Mouse (Mus musculus): ENCODE measurements around the gene Galnt5. TPM values are rescaled to one million over a fixed set of nuclear protein-coding genes. Genes with fewer than 3 reads are reported as not detected.

The Galnt5 gene
- total and polyA plus RNA-seq, 2 experiments from 2014 or later, result not detected

- ATAC-seq (ENCODE audit: low FRiP score) (no peak), DNase-seq (ENCODE audit: low spot score) (no peak)
- Histone ChIP-seq H3K4me1 (ENCODE audit: insufficient read depth, low read length) (no peaks in the 10 kb centered on the region), H3K27ac (ENCODE audit: low read depth, low read length) (no peak overlapping the region), H3K27me3 (ENCODE audit: insufficient read depth, low read length) (no peaks in the 10 kb centered on the region; the same call in 1 of the 2 replicates), H3K4me2 (ENCODE audit: low read depth, low read length, poor library complexity, severe bottlenecking) (no peak overlapping the region), H3K36me3 (ENCODE audit: insufficient read depth, low read length) (no peaks in the 10 kb centered on the region), H3K4me3 (ENCODE audit: low read depth, low read length) (no peak overlapping the region), H3K9ac (replicated peaks; ENCODE audit: low read length, poor library complexity, severe bottlenecking) (no peak overlapping the region), H3K9me3 (ENCODE audit: low read length) (no peaks in the 10 kb centered on the region)
- TF ChIP-seq CTCF (IDR thresholded peaks at IDR 0.05), result no peak
- WGBS, result 84% methylated on average over 2 of the region's 2 CpGs
Measured at GRCm38 (mm10) chr2:58036926-58037325, 39.2 kb downstream of the Galnt5 start.

DNA sequence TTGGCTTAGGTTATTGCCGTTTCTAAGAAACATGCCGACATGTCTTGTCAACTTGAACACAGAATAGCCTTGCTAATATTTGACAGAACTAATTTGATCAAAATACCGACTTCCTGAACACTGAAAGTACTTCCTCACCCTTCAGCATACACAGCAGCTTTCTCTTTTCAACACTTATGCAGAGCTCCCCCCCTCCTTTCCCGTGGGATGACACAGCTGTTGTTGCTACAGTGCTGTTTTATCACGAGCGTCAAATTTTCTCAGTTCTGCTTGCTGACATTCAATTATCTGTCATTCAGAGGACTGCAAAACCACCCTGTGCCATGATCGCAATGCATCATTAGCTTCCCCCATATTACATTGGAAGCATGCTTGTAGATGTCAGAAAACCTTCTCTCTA, 44.2 kb downstream of the Galnt5 start:
- WGBS, result 76% methylated on average over 7 of the region's 7 CpGs

DNA sequence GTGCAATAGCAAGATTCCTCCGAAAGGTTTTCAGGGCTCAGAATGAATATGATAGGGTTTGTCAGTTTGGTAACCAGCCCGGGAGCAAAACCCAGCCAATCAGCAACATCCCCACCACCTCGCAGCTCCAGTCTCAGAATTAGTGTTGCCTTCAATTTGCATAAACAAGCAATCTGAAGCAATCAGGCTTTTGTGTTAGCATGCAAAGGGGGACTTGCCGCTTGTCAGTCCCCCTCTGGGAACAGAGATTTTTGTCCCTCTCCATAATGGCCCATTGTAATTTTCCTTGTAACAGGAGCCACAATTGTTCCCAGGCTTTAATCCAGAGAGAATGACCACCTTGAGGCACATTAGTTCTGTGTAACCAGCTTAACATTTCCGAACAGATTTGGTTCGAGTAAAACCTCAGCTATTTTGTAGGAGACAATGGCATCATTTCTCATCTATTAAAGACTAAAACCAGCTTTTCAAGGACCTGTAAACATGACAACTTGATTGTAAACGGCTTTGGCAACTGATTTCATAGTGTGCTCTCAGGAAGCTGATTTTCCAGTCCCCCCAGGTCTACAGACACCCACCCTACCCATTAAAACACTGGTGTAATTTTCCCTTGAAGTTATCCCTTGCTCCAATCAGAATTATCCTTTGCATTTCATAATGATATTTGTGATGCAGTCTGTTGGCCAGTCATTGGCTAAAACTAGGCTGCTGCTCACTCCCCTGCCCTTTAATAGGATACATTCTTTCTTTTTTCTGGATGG, 55.3 kb downstream of the Galnt5 start, which contains the start of gene Ermn:
Gene Ermn, minus strand, starts transcription at position 44 of the 761 bp plus-strand sequence.
- H3K27me3 ChIP-seq (ENCODE audit: insufficient read depth, low read length), result peaks cover 32% of the 10 kb centered on the region

More for the DNA sequence above, 44.2 kb downstream of the Galnt5 start:
- DNase-seq (ENCODE audit: low spot score) (peak; percentile 19), ATAC-seq (ENCODE audit: low FRiP score) (no peak)
- no peak overlapping the region for H3K9ac ChIP-seq (replicated peaks; ENCODE audit: low read length, poor library complexity, severe bottlenecking)
- no peaks in the 10 kb centered on the region for H3K36me3 ChIP-seq (ENCODE audit: insufficient read depth, low read length)
- no peak overlapping the region for H3K4me2 ChIP-seq (ENCODE audit: low read depth, low read length, poor library complexity, severe bottlenecking)
- no peak for TF ChIP-seq CTCF (IDR thresholded peaks at IDR 0.05)
- no peak overlapping the region for H3K4me3 ChIP-seq (ENCODE audit: low read depth, low read length)
- no peaks in the 10 kb centered on the region for H3K4me1 ChIP-seq (ENCODE audit: insufficient read depth, low read length)
- H3K9me3 ChIP-seq (ENCODE audit: low read length), result no peaks in the 10 kb centered on the region
- no peak overlapping the region for H3K27ac ChIP-seq (ENCODE audit: low read depth, low read length)
- no peaks in the 10 kb centered on the region; the same call in 1 of the 2 replicates for H3K27me3 ChIP-seq (ENCODE audit: insufficient read depth, low read length)

GRCm38 (mm10) chr2:58055383-58055782, 57.7 kb downstream of the Galnt5 start:
- H3K27ac ChIP-seq (ENCODE audit: low read depth, low read length), result no peak overlapping the region
- no peaks in the 10 kb centered on the region for H3K36me3 ChIP-seq (ENCODE audit: insufficient read depth, low read length)
- H3K9me3 ChIP-seq (ENCODE audit: low read length), result no peaks in the 10 kb centered on the region
- DNase-seq (ENCODE audit: low spot score) (peak; percentile 54), ATAC-seq (ENCODE audit: low FRiP score) (no peak)
- no peak overlapping the region for H3K9ac ChIP-seq (replicated peaks; ENCODE audit: low read length, poor library complexity, severe bottlenecking)
- H3K27me3 ChIP-seq (ENCODE audit: insufficient read depth, low read length), result peaks cover 19% of the 10 kb centered on the region
- H3K4me3 ChIP-seq (ENCODE audit: low read depth, low read length), result no peak overlapping the region
- H3K4me2 ChIP-seq (ENCODE audit: low read depth, low read length, poor library complexity, severe bottlenecking), result no peak overlapping the region
- no peaks in the 10 kb centered on the region for H3K4me1 ChIP-seq (ENCODE audit: insufficient read depth, low read length)
- peak; percentile 79 for TF ChIP-seq CTCF (IDR thresholded peaks at IDR 0.05)

More for the DNA sequence above, 55.3 kb downstream of the Galnt5 start, which contains the start of gene Ermn:
- H3K4me3 ChIP-seq (ENCODE audit: low read depth, low read length), result no peak within 1 kb of the TSS
- no peaks in the 10 kb centered on the region for H3K36me3 ChIP-seq (ENCODE audit: insufficient read depth, low read length)
- H3K9me3 ChIP-seq (ENCODE audit: low read length), result no peaks in the 10 kb centered on the region
- no peak within 1 kb of the TSS for H3K4me2 ChIP-seq (ENCODE audit: low read depth, low read length, poor library complexity, severe bottlenecking)
- no peak within 1 kb of the TSS for H3K27ac ChIP-seq (ENCODE audit: low read depth, low read length)
- 9% methylated on average over 7 of the region's 7 CpGs for WGBS
- H3K9ac ChIP-seq (replicated peaks; ENCODE audit: low read length, poor library complexity, severe bottlenecking), result no peak within 1 kb of the TSS
- H3K4me1 ChIP-seq (ENCODE audit: insufficient read depth, low read length), result no peaks in the 10 kb centered on the region
- TF ChIP-seq CTCF (IDR thresholded peaks at IDR 0.05), result no peak
- peak; percentile 2 for DNase-seq (ENCODE audit: low spot score)
- ATAC-seq (ENCODE audit: low FRiP score), result no peak

DNA sequence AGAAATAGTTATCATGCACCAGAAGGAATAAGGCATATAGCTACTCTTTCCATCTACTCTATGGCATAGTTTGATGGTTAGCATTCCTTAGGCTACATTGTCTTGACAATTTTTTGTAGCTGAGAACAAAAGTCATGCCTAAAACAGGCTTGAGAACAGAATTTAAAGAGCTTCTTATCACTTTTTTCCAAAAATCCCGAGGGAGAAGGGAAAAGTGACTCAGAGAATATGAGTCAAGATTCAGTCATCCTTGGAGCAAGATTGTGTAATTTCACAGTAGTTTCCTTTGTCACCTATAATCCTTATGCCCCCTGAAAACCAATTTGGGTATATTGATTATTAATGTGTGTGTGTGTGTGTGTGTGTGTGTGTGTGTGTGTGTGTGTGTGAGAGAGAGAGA, 82.2 kb downstream of the Galnt5 start:
- DNase-seq (ENCODE audit: low spot score), result no peak
- Histone ChIP-seq H3K9ac (replicated peaks; ENCODE audit: low read length, poor library complexity, severe bottlenecking) (no peak overlapping the region), H3K9me3 (ENCODE audit: low read length) (no peaks in the 10 kb centered on the region), H3K4me3 (ENCODE audit: low read depth, low read length) (no peak overlapping the region), H3K36me3 (ENCODE audit: insufficient read depth, low read length) (no peaks in the 10 kb centered on the region), H3K4me1 (ENCODE audit: insufficient read depth, low read length) (no peaks in the 10 kb centered on the region), H3K27ac (ENCODE audit: low read depth, low read length) (no peak overlapping the region), H3K4me2 (ENCODE audit: low read depth, low read length, poor library complexity, severe bottlenecking) (no peak overlapping the region), H3K27me3 (ENCODE audit: insufficient read depth, low read length) (no peaks in the 10 kb centered on the region)
- TF ChIP-seq CTCF (IDR thresholded peaks at IDR 0.05), result no peak
- ATAC-seq (ENCODE audit: low FRiP score), result no peak
- WGBS, result 65% methylated on average over 1 of the region's 1 CpGs

DNA sequence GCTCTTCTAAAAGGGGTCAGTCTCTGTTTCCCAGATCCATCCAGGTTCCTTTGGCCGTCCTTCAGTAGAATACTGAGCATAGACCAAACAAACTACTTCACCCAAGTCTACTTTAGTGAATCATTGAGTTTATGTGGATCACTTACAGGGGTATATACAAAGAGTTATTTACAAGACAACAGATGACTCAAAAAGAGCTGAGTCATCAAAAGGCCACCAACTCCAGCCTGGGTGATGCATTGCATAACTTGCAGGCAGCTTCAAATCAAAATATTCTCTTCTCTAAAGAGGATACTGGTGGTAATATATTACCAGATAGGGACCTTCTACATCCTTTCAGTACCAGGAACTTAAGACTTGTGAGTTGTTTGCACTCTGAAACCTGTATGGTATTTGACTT, 88.7 kb downstream of the Galnt5 start:
- Histone ChIP-seq H3K36me3 (ENCODE audit: insufficient read depth, low read length) (no peaks in the 10 kb centered on the region), H3K9me3 (ENCODE audit: low read length) (no peaks in the 10 kb centered on the region), H3K27me3 (ENCODE audit: insufficient read depth, low read length) (no peaks in the 10 kb centered on the region), H3K4me3 (ENCODE audit: low read depth, low read length) (no peak overlapping the region), H3K4me1 (ENCODE audit: insufficient read depth, low read length) (no peaks in the 10 kb centered on the region), H3K27ac (ENCODE audit: low read depth, low read length) (no peak overlapping the region), H3K9ac (replicated peaks; ENCODE audit: low read length, poor library complexity, severe bottlenecking) (no peak overlapping the region), H3K4me2 (ENCODE audit: low read depth, low read length, poor library complexity, severe bottlenecking) (no peak overlapping the region)
- 90% methylated on average over 1 of the region's 1 CpGs for WGBS
- TF ChIP-seq CTCF (IDR thresholded peaks at IDR 0.05), result no peak
- DNase-seq (ENCODE audit: low spot score) (no peak), ATAC-seq (ENCODE audit: low FRiP score) (no peak)

Data from midbrain, postnatal 0 days (tissue).